Mouse (Mus musculus) Patski (cell line): ENCODE measurements at regions not wholly inside any gene's neighbourhood (a gene's known extent, or its start where the extent isn't known, plus 50 kb on each side); places are given as distances from the start of the nearest gene placed in this dataset.
"Not testable (repeated sequence)": the region's sequence is repeated elsewhere in the genome, so short reads cannot be mapped to it uniquely, and the experiment has no call there.

Experiments
- ATAC-seq: fragments of 100-300 bp; one replicate; pipeline ENCODE4 v1.8.0; 2021
- CTCF ChIA-PET: fragments of 350-600 bp; sonication (Branson Sonifier 250); formaldehyde crosslinking; loops from one replicate; lab custom pipeline; 2022; ENCODE audit warnings: inconsistent platforms; lab: Charles Lee
- POLR2A ChIA-PET: fragments of 350-600 bp; sonication (Branson Sonifier 250); formaldehyde crosslinking; loops from one replicate; lab custom pipeline; 2022; ENCODE audit warnings: antibody characterized with exemption, inconsistent platforms; lab: Charles Lee
- DNase-seq: peaks from one replicate; pipeline ENCODE4 v3.0.0-alpha.2; 2011; ENCODE audit warnings: low read depth, low spot score
- H3K27me3 ChIP-seq: fragments of 371-371 bp; one replicate; pipeline ENCODE4 v1.5.1; 2021
- CTCF ChIP-seq: fragments of 100-300 bp; IDR thresholded peaks from one replicate; pipeline ENCODE4 v1.5.1; 2021
- in situ Hi-C: fragments of 300-500 bp; cut with MboI; formaldehyde crosslinking; loops from 3 replicates; pipeline ENCODE4 v1.11.1; 2018; ENCODE audit warnings: low pct_unique_long_range_greater_than_20kb, mixed read lengths

DNA sequence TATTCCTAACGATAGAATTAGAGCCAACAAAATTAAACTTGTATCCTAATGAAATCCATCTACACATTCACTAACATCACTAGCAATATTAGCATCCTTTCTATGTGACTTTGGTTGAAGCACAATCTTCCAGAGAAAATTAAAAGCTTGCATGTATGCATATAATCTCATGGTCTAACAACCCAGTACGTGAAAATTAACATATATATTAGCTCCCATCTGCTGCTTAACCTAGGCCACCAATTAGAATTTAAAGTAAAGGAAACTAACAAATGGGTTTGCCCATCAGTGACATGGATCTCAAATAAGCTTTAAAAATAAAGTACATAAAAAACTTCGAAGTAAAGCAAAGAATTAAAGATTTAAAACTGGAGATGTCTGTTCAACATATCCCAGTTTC lies 278.9 kb upstream of the Gm21293 start:
- H3K27me3 ChIP-seq: no peaks in the 10 kb centered on the region
- no peak for ATAC-seq
- POLR2A ChIA-PET: no interaction called here
- no peak for DNase-seq
- CTCF ChIA-PET: no interaction called here
- no peak for TF ChIP-seq CTCF
- in situ Hi-C loops: no loop called here

DNA sequence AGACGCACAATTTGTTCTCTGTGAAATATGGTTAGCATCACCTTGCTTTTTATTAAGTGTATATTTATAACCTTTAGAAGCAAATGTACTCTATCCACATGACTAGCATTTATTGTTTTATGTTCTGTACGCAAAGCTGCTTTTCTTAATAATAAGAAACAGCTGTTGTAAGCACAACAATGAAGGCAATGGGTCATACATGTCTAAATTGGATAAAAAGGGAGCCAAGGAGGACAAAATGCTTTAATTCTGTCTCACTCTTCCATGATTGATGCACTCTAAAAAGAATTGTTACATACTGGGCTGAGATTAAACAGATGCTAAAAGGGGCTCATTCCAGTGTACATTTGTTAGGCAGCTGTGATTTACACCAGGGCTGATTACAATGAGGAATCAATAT lies 232.7 kb upstream of the Gm21293 start:
- ChIA-PET CTCF (interaction anchor here (1.3 to 1.5 kb wide), 2 partner anchors 8 to 13 kb away, joined by 3 read pairs; no protein-coding TSS in a partner anchor), POLR2A (no interaction called here)
- no peak for TF ChIP-seq CTCF
- in situ Hi-C loops: no loop called here
- DNase-seq: no peak
- no peaks in the 10 kb centered on the region for H3K27me3 ChIP-seq
- no peak for ATAC-seq

DNA sequence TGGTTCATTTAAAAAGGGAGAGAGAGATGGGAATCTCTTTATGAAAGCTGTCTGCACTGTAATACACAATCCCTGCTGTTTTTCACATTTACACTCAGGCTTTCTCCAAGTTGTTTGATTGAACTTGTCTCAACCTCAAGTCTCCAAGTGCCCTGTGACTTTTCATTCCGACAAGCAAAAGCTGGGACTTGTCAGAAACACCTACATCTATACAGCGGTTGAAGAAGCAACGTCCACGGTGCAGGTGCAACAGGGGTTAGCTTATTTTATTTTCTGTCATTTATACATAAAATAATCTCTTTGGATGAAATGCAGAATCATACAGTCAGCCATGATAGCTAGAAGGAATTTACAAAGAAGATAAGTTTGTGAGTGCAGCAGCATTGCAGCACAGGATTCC lies 184.6 kb upstream of the Gm21293 start:
- no peak for DNase-seq
- ATAC-seq: no peak
- POLR2A ChIA-PET: no interaction called here
- no peak for TF ChIP-seq CTCF
- in situ Hi-C loops: no loop called here
- CTCF ChIA-PET: no interaction called here
- H3K27me3 ChIP-seq: no peaks in the 10 kb centered on the region

GRCm38 (mm10) chr10:103976059-103976458 lies 166.7 kb upstream of the Gm21293 start:
- TF ChIP-seq CTCF: no peak
- in situ Hi-C loops: no loop called here
- H3K27me3 ChIP-seq: no peaks in the 10 kb centered on the region
- ATAC-seq: no peak
- DNase-seq: no peak
- ChIA-PET CTCF (no interaction called here), POLR2A (no interaction called here)

GRCm38 (mm10) chr10:103984287-103984956 lies 158.4 kb upstream of the Gm21293 start:
- ChIA-PET CTCF (no interaction called here), POLR2A (no interaction called here)
- no peaks in the 10 kb centered on the region for H3K27me3 ChIP-seq
- TF ChIP-seq CTCF: no peak
- DNase-seq (no peak), ATAC-seq (no peak)
- in situ Hi-C loops: no loop called here

DNA sequence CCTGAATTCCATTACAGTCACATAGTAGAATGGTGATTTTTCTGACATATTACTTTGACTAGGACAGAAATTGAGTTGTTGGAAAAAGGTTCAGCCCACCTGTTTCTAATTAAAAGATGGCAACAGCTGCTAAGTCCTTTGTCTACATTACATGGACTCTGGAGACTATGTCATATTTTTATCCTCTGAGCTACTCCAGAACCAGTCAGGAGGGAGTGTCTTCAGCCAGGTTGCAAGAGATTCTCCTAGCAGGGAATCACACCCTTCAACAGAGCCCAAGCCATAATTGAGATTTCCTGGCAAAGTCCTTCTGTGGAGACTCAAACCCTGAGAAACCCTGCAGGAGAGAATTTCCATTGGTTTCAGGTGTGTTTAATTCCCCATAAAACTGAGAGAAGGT lies 123.2 kb upstream of the Gm21293 start:
- in situ Hi-C loops: no loop called here
- DNase-seq (no peak), ATAC-seq (no peak)
- TF ChIP-seq CTCF: no peak
- ChIA-PET POLR2A (no interaction called here), CTCF (no interaction called here)
- no peaks in the 10 kb centered on the region for H3K27me3 ChIP-seq

DNA sequence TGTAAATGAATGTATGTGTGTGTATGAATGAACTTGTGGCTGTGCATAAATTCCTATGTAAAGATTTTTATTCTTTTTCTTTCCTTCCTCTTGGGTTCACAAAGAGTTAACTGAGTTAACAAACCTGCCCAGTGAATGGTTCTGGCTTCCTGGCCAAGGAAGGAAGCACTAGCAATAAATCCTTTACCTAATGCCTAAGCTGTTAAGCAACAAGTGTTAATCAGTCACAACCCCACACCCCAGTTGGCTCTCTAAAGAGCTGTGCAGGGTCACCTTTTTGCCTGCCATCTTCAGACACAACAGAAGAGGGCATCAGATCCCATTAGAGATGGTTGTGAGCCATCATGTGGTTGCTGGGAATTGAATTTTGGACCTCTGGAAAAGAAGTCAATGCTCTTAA lies 121.2 kb upstream of the Gm21293 start:
- CTCF ChIA-PET: no interaction called here
- POLR2A ChIA-PET: no interaction called here
- ATAC-seq (no peak), DNase-seq (no peak)
- TF ChIP-seq CTCF: no peak
- H3K27me3 ChIP-seq: no peaks in the 10 kb centered on the region
- in situ Hi-C loops: no loop called here

DNA sequence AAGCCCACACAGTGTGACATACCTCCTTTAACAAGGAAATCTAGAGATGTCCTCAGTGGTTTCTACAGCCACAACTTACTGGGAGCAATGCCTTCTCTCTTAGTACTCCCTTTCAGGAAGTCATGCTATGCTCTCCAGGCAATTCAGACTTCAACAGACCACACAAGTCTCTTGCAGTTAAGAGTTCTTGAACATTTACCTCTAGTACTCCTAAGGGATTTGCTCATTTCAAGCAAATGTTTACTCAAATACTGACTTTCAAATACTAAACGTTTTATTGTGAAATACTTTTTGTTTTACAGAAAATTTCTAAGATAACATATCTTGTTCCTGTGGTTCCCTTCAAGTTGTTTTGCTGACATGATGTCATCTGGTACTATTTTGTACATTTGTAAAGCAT lies 114.6 kb upstream of the Gm21293 start:
- ATAC-seq: no peak
- no peak for DNase-seq
- ChIA-PET CTCF (no interaction called here), POLR2A (no interaction called here)
- no peaks in the 10 kb centered on the region for H3K27me3 ChIP-seq
- in situ Hi-C loops: no loop called here
- TF ChIP-seq CTCF: no peak

DNA sequence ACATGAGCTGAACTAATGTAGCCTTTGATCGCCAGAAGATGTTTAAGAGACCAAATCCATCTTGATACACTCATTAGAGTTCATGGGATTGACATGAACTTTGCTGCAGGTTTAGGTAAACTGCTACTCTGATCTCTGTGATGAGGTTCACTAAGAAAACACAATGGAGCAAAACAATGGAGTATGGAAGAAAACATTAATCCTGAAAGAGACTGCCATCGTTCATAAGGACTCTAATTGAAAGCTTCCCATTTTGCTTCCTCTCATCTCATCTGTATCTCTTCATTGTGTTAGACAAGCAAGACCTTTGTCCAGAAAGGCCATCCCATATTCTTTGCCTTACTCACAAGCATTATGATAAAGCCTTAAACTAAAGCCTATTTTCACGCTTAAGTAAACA lies 110.0 kb upstream of the Gm21293 start:
- no peak for TF ChIP-seq CTCF
- no peaks in the 10 kb centered on the region for H3K27me3 ChIP-seq
- ChIA-PET CTCF (no interaction called here), POLR2A (no interaction called here)
- no peak for DNase-seq
- no peak for ATAC-seq
- in situ Hi-C loops: no loop called here

DNA sequence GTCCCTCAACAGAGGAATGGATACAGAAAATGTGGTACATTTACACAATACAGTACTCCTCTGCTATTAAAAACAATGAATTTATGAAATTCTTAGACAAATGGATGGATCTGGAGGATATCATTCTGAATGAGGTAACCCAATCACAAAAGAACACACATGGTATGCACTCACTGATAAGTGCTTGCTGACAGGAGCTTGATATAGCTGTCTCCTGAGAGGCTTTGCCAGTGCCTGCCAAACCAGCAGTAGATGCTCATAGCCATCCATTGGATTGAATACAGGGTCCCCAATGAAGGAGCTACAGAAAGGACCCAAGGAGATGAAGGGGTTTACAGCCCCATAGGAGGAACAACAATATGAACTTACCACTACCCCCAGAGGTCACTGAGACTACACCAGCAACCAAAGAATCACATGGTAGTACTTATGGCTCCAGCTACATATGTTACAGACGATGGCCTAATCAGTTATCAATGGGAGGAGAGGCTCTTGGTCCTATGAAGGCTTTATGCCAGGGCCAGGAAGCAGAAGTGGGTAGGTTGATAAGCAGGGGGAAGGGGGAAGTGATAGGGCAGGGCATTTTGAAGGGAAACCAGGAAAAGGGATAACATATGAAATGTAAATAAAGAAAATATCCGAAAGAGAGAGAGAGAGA lies 100.9 kb upstream of the Gm21293 start:
- H3K27me3 ChIP-seq, POLR2A ChIA-PET, ATAC-seq, CTCF ChIA-PET, DNase-seq, in situ Hi-C loops: not testable (repeated sequence)

- POLR2A ChIA-PET: no interaction called here
- in situ Hi-C loops: no loop called here
- CTCF ChIA-PET: no interaction called here
Observed at GRCm38 (mm10) chr10:104042387-104042775, 100.4 kb upstream of the Gm21293 start.

More at GRCm38 (mm10) chr10:104042387-104042775, 100.4 kb upstream of the Gm21293 start:
- DNase-seq (no peak), ATAC-seq (no peak)
- no peaks in the 10 kb centered on the region for H3K27me3 ChIP-seq
- no peak for TF ChIP-seq CTCF
